Mouse (Mus musculus) lung, embryonic 15.5 days (tissue): ENCODE measurements around the gene Slc22a23. TPM values are rescaled to one million over a fixed set of nuclear protein-coding genes. Genes with fewer than 3 reads are reported as not detected.

ENCODE experiments used
- ATAC-seq: fragments of 200-750 bp; cut with Nextera tagmentation; 2 replicates; pipeline ENCODE4 v1.8.0; 2017; ENCODE audit warnings: moderate number of reproducible peaks, borderline replicate concordance; ENCODE audit not compliant: low FRiP score, low TSS enrichment; ENCODE audit errors: extremely low read depth
- H3K27ac ChIP-seq: fragments of 300-500 bp; sonication (generic); 2 replicates; pipeline ENCODE4 v1.5.1; 2015; ENCODE audit warnings: moderate library complexity, mild to moderate bottlenecking, inconsistent platforms
- H3K27me3 ChIP-seq: fragments of 300-500 bp; sonication (generic); 2 replicates; pipeline ENCODE4 v1.6.1; 2015; ENCODE audit warnings: inconsistent platforms
- H3K36me3 ChIP-seq: fragments of 300-500 bp; sonication (generic); 2 replicates; pipeline ENCODE4 v1.6.1; 2015; ENCODE audit warnings: inconsistent platforms
- H3K4me1 ChIP-seq: fragments of 300-500 bp; sonication (generic); 2 replicates; pipeline ENCODE4 v1.6.1; 2015; ENCODE audit warnings: inconsistent platforms
- H3K4me2 ChIP-seq: fragments of 300-500 bp; sonication (generic); 2 replicates; pipeline ENCODE4 v1.6.1; 2015; ENCODE audit warnings: inconsistent platforms, mild to moderate bottlenecking, moderate library complexity
- H3K4me3 ChIP-seq: fragments of 300-500 bp; sonication (generic); 2 replicates; pipeline ENCODE4 v1.5.1; 2015; ENCODE audit warnings: mild to moderate bottlenecking, inconsistent platforms
- H3K9ac ChIP-seq: fragments of 300-500 bp; sonication (generic); 2 replicates; pipeline ENCODE4 v1.6.1; 2015; ENCODE audit warnings: inconsistent platforms
- H3K9me3 ChIP-seq: fragments of 300-500 bp; sonication (generic); 2 replicates; pipeline ENCODE4 v1.6.1; 2016; ENCODE audit warnings: inconsistent platforms
- WGBS: fragments of 180-500 bp; shearing (Covaris S2); methylation state at CpG from one replicate; pipeline ENCODE4 v1.1.7; 2015; 5-methylcytosine and 5-hydroxymethylcytosine counted together
- polyA plus RNA-seq: library from polyadenylated mRNA; unstranded; fragments of >200 nt; fragmentation: Nextera tagmentation; extraction: Ambion mirVana; gene quantifications from 2 replicates; pipeline ENCODE4 v1.2.1, GENCODE M21; 2015

Gene Slc22a23
- polyA plus RNA-seq, 1 experiment from 2014 or later: 4.1 TPM

- ATAC-seq: no peak
- H3K27ac ChIP-seq: no peak overlapping the region
- 0 out of 2 replicates have a peak overlapping the region, but pooled peaks have one; percentile 1 for H3K9ac ChIP-seq
- peaks cover 33% of the 10 kb centered on the region for H3K4me1 ChIP-seq
- no peaks in the 10 kb centered on the region for H3K9me3 ChIP-seq
- peaks cover 38% of the 10 kb centered on the region for H3K27me3 ChIP-seq
- no peaks in the 10 kb centered on the region for H3K36me3 ChIP-seq
- H3K4me2 ChIP-seq: peak overlapping the region; percentile 93
- peak overlapping the region; percentile 71; the same call in 1 of the 2 replicates for H3K4me3 ChIP-seq
- 5% methylated on average over 15 of the region's 15 CpGs for WGBS
These were observed 212.7 kb downstream of the Slc22a23 start for GRCm38 (mm10) chr13:34132299-34132698.

GRCm38 (mm10) chr13:34131708-34132060, 213.3 kb downstream of the Slc22a23 start:
- WGBS: 7% methylated on average over 10 of the region's 10 CpGs
- peaks cover 33% of the 10 kb centered on the region for H3K4me1 ChIP-seq
- H3K27ac ChIP-seq: no peak overlapping the region; the same call in 1 of the 2 replicates
- peaks cover 38% of the 10 kb centered on the region for H3K27me3 ChIP-seq
- no peak for ATAC-seq
- H3K4me3 ChIP-seq: peak overlapping the region; percentile 71
- H3K36me3 ChIP-seq: no peaks in the 10 kb centered on the region
- no peaks in the 10 kb centered on the region for H3K9me3 ChIP-seq
- peak overlapping the region; percentile 54; the same call in 1 of the 2 replicates for H3K9ac ChIP-seq
- H3K4me2 ChIP-seq: peak overlapping the region; percentile 93

- H3K27ac ChIP-seq: peak overlapping the region; percentile 62
- ATAC-seq: peak; percentile 33; the same call in 1 of the 2 replicates
- peak overlapping the region; percentile 54; the same call in 1 of the 2 replicates for H3K9ac ChIP-seq
- peak overlapping the region; percentile 71 for H3K4me3 ChIP-seq
- H3K4me1 ChIP-seq: peaks cover 33% of the 10 kb centered on the region
- under 1% methylated on average over 24 of the region's 24 CpGs for WGBS
- no peaks in the 10 kb centered on the region for H3K9me3 ChIP-seq
- peak overlapping the region; percentile 93 for H3K4me2 ChIP-seq
- peaks cover 38% of the 10 kb centered on the region for H3K27me3 ChIP-seq
- H3K36me3 ChIP-seq: no peaks in the 10 kb centered on the region
These were observed 213.8 kb downstream of the Slc22a23 start for GRCm38 (mm10) chr13:34131011-34131707.

- Histone ChIP-seq H3K27ac (peak within 1 kb of the TSS; percentile 62), H3K4me2 (peak within 1 kb of the TSS; percentile 93), H3K9me3 (no peaks in the 10 kb centered on the region), H3K4me3 (peak within 1 kb of the TSS; percentile 71), H3K9ac (peak within 1 kb of the TSS; percentile 54), H3K4me1 (peaks cover 36% of the 10 kb centered on the region), H3K36me3 (no peaks in the 10 kb centered on the region), H3K27me3 (peaks cover 38% of the 10 kb centered on the region)
- under 1% methylated on average over 26 of the region's 26 CpGs for WGBS
- peak; percentile 91 for ATAC-seq
These were observed 214.7 kb downstream of the Slc22a23 start, which contains the start of gene Tubb2b for GRCm38 (mm10) chr13:34130226-34130731. Tubb2b (minus strand) TSS chr13:34130466.

- peak overlapping the region; percentile 54 for H3K9ac ChIP-seq
- H3K36me3 ChIP-seq: no peaks in the 10 kb centered on the region
- peaks cover 36% of the 10 kb centered on the region for H3K4me1 ChIP-seq
- H3K9me3 ChIP-seq: no peaks in the 10 kb centered on the region
- H3K4me3 ChIP-seq: peak overlapping the region; percentile 71
- peak overlapping the region; percentile 93 for H3K4me2 ChIP-seq
- under 1% methylated on average over 29 of the region's 31 CpGs for WGBS
- H3K27ac ChIP-seq: peak overlapping the region; percentile 58
- H3K27me3 ChIP-seq: peaks cover 37% of the 10 kb centered on the region
- ATAC-seq: peak; percentile 5; the same call in 1 of the 2 replicates
These were observed 215.3 kb downstream of the Slc22a23 start for GRCm38 (mm10) chr13:34129485-34130225.

Other genes starting within 250 kb of the Slc22a23 start
- gene Tubb2b, start 214.7 kb downstream of the Slc22a23 start, polyA plus RNA-seq: 18.0 and 19.7 TPM in 2 replicates
- 64.3 and 72.7 TPM in 2 replicates for gene Psmg4, start 182.2 kb downstream of the Slc22a23 start, polyA plus RNA-seq